Mouse (Mus musculus) midbrain, embryonic 13.5 days (tissue): ENCODE data around the gene Pgd. TPM values are rescaled to one million over a fixed set of nuclear protein-coding genes. Genes with fewer than 3 reads are reported as not detected.
"Not testable (repeated sequence)": the region's sequence is repeated elsewhere in the genome, so short reads cannot be mapped to it uniquely, and the experiment has no call there.

Experiments
- ATAC-seq: fragments of 200-750 bp; cut with Nextera tagmentation; 2 replicates; pipeline ENCODE4 v1.8.0; 2017; ENCODE audit warnings: mild to moderate bottlenecking, moderate TSS enrichment, moderate library complexity
- H3K27ac ChIP-seq: fragments of 300-500 bp; sonication (generic); 2 replicates; pipeline ENCODE4 v1.5.1; 2015; ENCODE audit warnings: inconsistent platforms, mild to moderate bottlenecking, moderate library complexity
- H3K27me3 ChIP-seq: fragments of 300-500 bp; sonication (generic); 2 replicates; pipeline ENCODE4 v1.6.1; 2015; ENCODE audit warnings: mild to moderate bottlenecking, inconsistent platforms
- H3K36me3 ChIP-seq: fragments of 300-500 bp; sonication (generic); 2 replicates; pipeline ENCODE4 v1.6.1; 2015; ENCODE audit warnings: mild to moderate bottlenecking, inconsistent platforms
- H3K4me1 ChIP-seq: fragments of 300-500 bp; sonication (generic); replicated peaks from 2 replicates; pipeline ENCODE4 v1.6.1; 2015; ENCODE audit warnings: inconsistent platforms
- H3K4me2 ChIP-seq: fragments of 300-500 bp; sonication (generic); replicated peaks from 2 replicates; pipeline ENCODE4 v1.6.1; 2015; ENCODE audit warnings: moderate library complexity, mild to moderate bottlenecking, inconsistent platforms
- H3K4me3 ChIP-seq: fragments of 300-500 bp; sonication (generic); replicated peaks from 2 replicates; pipeline ENCODE4 v1.5.1; 2015; ENCODE audit warnings: mild to moderate bottlenecking, inconsistent platforms
- H3K9ac ChIP-seq: fragments of 300-500 bp; sonication (generic); replicated peaks from 2 replicates; pipeline ENCODE4 v1.6.1; 2015; ENCODE audit warnings: mild to moderate bottlenecking, inconsistent platforms
- H3K9me3 ChIP-seq: fragments of 300-500 bp; sonication (generic); 2 replicates; pipeline ENCODE4 v1.6.1; 2016; ENCODE audit warnings: mild to moderate bottlenecking, inconsistent platforms
- WGBS: fragments of 180-500 bp; shearing (Covaris S2); methylation state at CpG from one replicate; pipeline ENCODE4 v1.1.7; 2015; 5-methylcytosine and 5-hydroxymethylcytosine counted together
- polyA plus RNA-seq: library from polyadenylated mRNA; unstranded; fragments of >200 nt; fragmentation: Nextera tagmentation; extraction: Ambion mirVana; gene quantifications from 2 replicates; pipeline ENCODE4 v1.2.1, GENCODE M21; 2015

Pgd gene
- polyA plus RNA-seq, 1 experiment from 2014 or later: 118 TPM

- ATAC-seq: no peak
- WGBS: 54% methylated on average over 4 of the region's 4 CpGs
- H3K4me3 ChIP-seq: no peak overlapping the region
- no peak overlapping the region for H3K9ac ChIP-seq
- H3K27ac ChIP-seq: no peak overlapping the region
- peaks cover 91% of the 10 kb centered on the region for H3K36me3 ChIP-seq
- H3K9me3 ChIP-seq: no peaks in the 10 kb centered on the region
- H3K4me1 ChIP-seq: no peaks in the 10 kb centered on the region
- no peaks in the 10 kb centered on the region for H3K27me3 ChIP-seq
- H3K4me2 ChIP-seq: no peak overlapping the region
Measured at GRCm38 (mm10) chr4:149179573-149179972, 13.0 kb upstream of the Pgd start.

GRCm38 (mm10) chr4:149179160-149179559 is 12.6 kb upstream of the Pgd start:
- Histone ChIP-seq H3K9ac (no peak overlapping the region), H3K9me3 (no peaks in the 10 kb centered on the region), H3K4me3 (no peak overlapping the region), H3K27ac (no peak overlapping the region), H3K36me3 (peaks cover 87% of the 10 kb centered on the region), H3K27me3 (no peaks in the 10 kb centered on the region), H3K4me2 (no peak overlapping the region), H3K4me1 (no peaks in the 10 kb centered on the region)
- no peak for ATAC-seq
- 89% methylated on average over 7 of the region's 7 CpGs for WGBS

- Histone ChIP-seq H3K4me2 (no peak overlapping the region), H3K4me3 (no peak overlapping the region), H3K9ac (no peak overlapping the region), H3K9me3 (no peaks in the 10 kb centered on the region), H3K4me1 (0 out of 2 replicates have a peak, but pooled peaks cover under 1% of the 10 kb centered on the region), H3K27ac (no peak overlapping the region), H3K36me3 (peaks cover 78% of the 10 kb centered on the region), H3K27me3 (no peaks in the 10 kb centered on the region)
- no peak for ATAC-seq
- 78% methylated on average over 7 of the region's 7 CpGs for WGBS
Measured at GRCm38 (mm10) chr4:149178328-149178727, 11.8 kb upstream of the Pgd start.

GRCm38 (mm10) chr4:149177046-149177445 is 10.5 kb upstream of the Pgd start:
- H3K27ac ChIP-seq: no peak overlapping the region
- ATAC-seq: no peak
- WGBS: 39% methylated on average over 5 of the region's 5 CpGs
- peaks cover 66% of the 10 kb centered on the region for H3K36me3 ChIP-seq
- no peak overlapping the region for H3K4me2 ChIP-seq
- no peaks in the 10 kb centered on the region for H3K9me3 ChIP-seq
- H3K27me3 ChIP-seq: no peaks in the 10 kb centered on the region
- 0 out of 2 replicates have a peak, but pooled peaks cover 6% of the 10 kb centered on the region for H3K4me1 ChIP-seq
- H3K9ac ChIP-seq: no peak overlapping the region
- no peak overlapping the region for H3K4me3 ChIP-seq

- Histone ChIP-seq H3K9me3 (no peaks in the 10 kb centered on the region), H3K27ac (no peak overlapping the region), H3K9ac (no peak overlapping the region), H3K4me3 (no peak overlapping the region), H3K36me3 (peaks cover 62% of the 10 kb centered on the region), H3K4me2 (no peak overlapping the region), H3K27me3 (no peaks in the 10 kb centered on the region), H3K4me1 (0 out of 2 replicates have a peak, but pooled peaks cover 6% of the 10 kb centered on the region)
- no peak for ATAC-seq
- whole genome bisulfite sequencing: 85% methylated on average over 6 of the region's 6 CpGs
Measured at GRCm38 (mm10) chr4:149176645-149177044, 10.1 kb upstream of the Pgd start.

- Histone ChIP-seq H3K4me3 (no peak overlapping the region), H3K27ac (0 out of 2 replicates have a peak overlapping the region, but pooled peaks have one; percentile 5), H3K9ac (no peak overlapping the region), H3K9me3 (no peaks in the 10 kb centered on the region), H3K36me3 (peaks cover 32% of the 10 kb centered on the region), H3K4me1 (0 out of 2 replicates have a peak, but pooled peaks cover 6% of the 10 kb centered on the region), H3K27me3 (no peaks in the 10 kb centered on the region), H3K4me2 (no peak overlapping the region)
- no peak for ATAC-seq
- WGBS: 90% methylated on average over 6 of the region's 6 CpGs
Measured at GRCm38 (mm10) chr4:149173661-149174060, 7.1 kb upstream of the Pgd start.

- Histone ChIP-seq H3K4me1 (0 out of 2 replicates have a peak, but pooled peaks cover 6% of the 10 kb centered on the region), H3K4me3 (no peak overlapping the region), H3K4me2 (no peak overlapping the region), H3K36me3 (peaks cover 24% of the 10 kb centered on the region), H3K27ac (peak overlapping the region; percentile 51), H3K9me3 (no peaks in the 10 kb centered on the region), H3K9ac (no peak overlapping the region), H3K27me3 (no peaks in the 10 kb centered on the region)
- WGBS: 82% methylated on average over 2 of the region's 2 CpGs
- 0 out of 2 replicates have a peak, but pooled peaks have one; percentile 49 for ATAC-seq
Measured at GRCm38 (mm10) chr4:149172666-149173065, 6.1 kb upstream of the Pgd start.

GRCm38 (mm10) chr4:149172083-149172482 is 5.5 kb upstream of the Pgd start:
- Histone ChIP-seq H3K9ac (no peak overlapping the region), H3K4me3 (no peak overlapping the region), H3K27ac (peak overlapping the region; percentile 51), H3K27me3 (no peaks in the 10 kb centered on the region), H3K4me2 (no peak overlapping the region), H3K36me3 (peaks cover 20% of the 10 kb centered on the region), H3K9me3 (no peaks in the 10 kb centered on the region), H3K4me1 (peaks cover 9% of the 10 kb centered on the region; the same call in 1 of the 2 replicates)
- 90% methylated on average over 5 of the region's 5 CpGs for WGBS
- ATAC-seq: no peak

GRCm38 (mm10) chr4:149171581-149171981 is 5.0 kb upstream of the Pgd start:
- no peak overlapping the region for H3K4me3 ChIP-seq
- no peak for ATAC-seq
- no peaks in the 10 kb centered on the region for H3K27me3 ChIP-seq
- H3K4me2 ChIP-seq: no peak overlapping the region
- H3K4me1 ChIP-seq: peaks cover 11% of the 10 kb centered on the region; the same call in 1 of the 2 replicates
- H3K9me3 ChIP-seq: no peaks in the 10 kb centered on the region
- peaks cover 15% of the 10 kb centered on the region for H3K36me3 ChIP-seq
- 82% methylated on average over 5 of the region's 5 CpGs for WGBS
- H3K9ac ChIP-seq: no peak overlapping the region
- no peak overlapping the region for H3K27ac ChIP-seq

GRCm38 (mm10) chr4:149170394-149170931 is 3.9 kb upstream of the Pgd start:
- H3K4me3 ChIP-seq: no peak overlapping the region
- 68% methylated on average over 7 of the region's 7 CpGs for WGBS
- peaks cover 17% of the 10 kb centered on the region for H3K4me1 ChIP-seq
- H3K27me3 ChIP-seq: no peaks in the 10 kb centered on the region
- ATAC-seq: no peak
- H3K4me2 ChIP-seq: no peak overlapping the region
- H3K36me3 ChIP-seq: peaks cover 7% of the 10 kb centered on the region; the same call in 1 of the 2 replicates
- no peak overlapping the region for H3K27ac ChIP-seq
- H3K9me3 ChIP-seq: no peaks in the 10 kb centered on the region
- no peak overlapping the region for H3K9ac ChIP-seq

- not testable (repeated sequence) for H3K4me3 ChIP-seq, H3K36me3 ChIP-seq, H3K9ac ChIP-seq, H3K27me3 ChIP-seq, ATAC-seq, H3K9me3 ChIP-seq, H3K4me2 ChIP-seq, H3K27ac ChIP-seq
- H3K4me1 ChIP-seq: peaks cover 23% of the 10 kb centered on the region
- 75% methylated on average over 7 of the region's 8 CpGs for WGBS
Measured at GRCm38 (mm10) chr4:149169926-149170325, 3.4 kb upstream of the Pgd start.

GRCm38 (mm10) chr4:149168016-149168415 is 1.4 kb upstream of the Pgd start:
- Histone ChIP-seq H3K9me3 (no peaks in the 10 kb centered on the region), H3K4me2 (no peak overlapping the region), H3K27me3 (no peaks in the 10 kb centered on the region), H3K9ac (no peak overlapping the region), H3K27ac (no peak overlapping the region), H3K4me1 (peaks cover 24% of the 10 kb centered on the region), H3K36me3 (peaks cover 12% of the 10 kb centered on the region), H3K4me3 (no peak overlapping the region)
- WGBS: 72% methylated on average over 2 of the region's 2 CpGs
- ATAC-seq: no peak
